Mouse (Mus musculus) limb, embryonic 14.5 days (tissue): ENCODE measurements around the gene Mettl2. TPM values are rescaled to one million over a fixed set of nuclear protein-coding genes. Genes with fewer than 3 reads are reported as not detected.

Experiments
- ATAC-seq: fragments of 200-750 bp; cut with Nextera tagmentation; 2 replicates; pipeline ENCODE4 v1.8.0; 2017; ENCODE audit warnings: low read depth, moderate number of reproducible peaks, moderate TSS enrichment; ENCODE audit not compliant: low FRiP score
- DNase-seq: peaks from one replicate; pipeline ENCODE4 v3.0.0-alpha.2; 2015; ENCODE audit warnings: low spot score
- H3K27ac ChIP-seq: fragments of 300-500 bp; sonication (generic); replicated peaks from 2 replicates; pipeline ENCODE4 v1.5.1; 2014; ENCODE audit warnings: low read depth, mild to moderate bottlenecking, low read length, moderate library complexity, mixed read lengths
- H3K27me3 ChIP-seq: fragments of 300-500 bp; sonication (generic); 2 replicates; pipeline ENCODE4 v1.6.1; 2014; ENCODE audit warnings: low read length, mixed read lengths; ENCODE audit not compliant: control insufficient read depth, insufficient read depth
- H3K36me3 ChIP-seq: fragments of 300-500 bp; sonication (generic); 2 replicates; pipeline ENCODE4 v1.6.1; 2014; ENCODE audit warnings: mild to moderate bottlenecking, low read length, moderate library complexity, mixed read lengths; ENCODE audit not compliant: control insufficient read depth, insufficient read depth
- H3K4me1 ChIP-seq: fragments of 300-500 bp; sonication (generic); 2 replicates; pipeline ENCODE4 v1.6.1; 2014; ENCODE audit warnings: antibody characterized with exemption, low read length, mixed read lengths; ENCODE audit not compliant: control insufficient read depth, insufficient read depth
- H3K4me2 ChIP-seq: fragments of 300-500 bp; sonication (generic); replicated peaks from 2 replicates; pipeline ENCODE4 v1.6.1; 2014; ENCODE audit warnings: low read depth, mild to moderate bottlenecking, low read length, moderate library complexity; ENCODE audit not compliant: severe bottlenecking
- H3K4me3 ChIP-seq: fragments of 300-500 bp; sonication (generic); replicated peaks from 2 replicates; pipeline ENCODE4 v1.5.1; 2014; ENCODE audit warnings: low read length
- H3K9ac ChIP-seq: fragments of 300-500 bp; sonication (generic); 2 replicates; pipeline ENCODE4 v1.6.1; 2014; ENCODE audit warnings: mild to moderate bottlenecking, low read depth, low read length, moderate library complexity; ENCODE audit not compliant: severe bottlenecking
- H3K9me3 ChIP-seq: fragments of 300-500 bp; sonication (generic); 2 replicates; pipeline ENCODE4 v1.6.1; 2016; ENCODE audit warnings: low read length; ENCODE audit not compliant: control insufficient read depth
- POLR2A ChIP-seq: fragments of 200-500 bp; IDR thresholded peaks from 2 replicates; pipeline ENCODE4 v1.8.0; 2012; ENCODE audit warnings: inconsistent platforms, mild to moderate bottlenecking, moderate library complexity, borderline replicate concordance; ENCODE audit not compliant: insufficient read depth, insufficient read length; ENCODE audit errors: extremely low read depth
- WGBS: fragments of 180-500 bp; shearing (Covaris S2); extraction: QIAGEN DNeasy Blood & Tissue Kit; methylation state at CpG from one replicate; pipeline ENCODE4 v1.1.7; 2014; 5-methylcytosine and 5-hydroxymethylcytosine counted together
- polyA plus RNA-seq, 2 experiments: library from polyadenylated mRNA; depleted of rRNA in 1 of 2; stranded (reverse) in 1 of 2; unstranded in 1 of 2; fragments of >200 nt; fragmentation: Nextera tagmentation in 1 of 2; extraction: Ambion mirVana in 1 of 2; gene quantifications; 2 replicates each; pipeline versions ENCODE4 v1.2.1 to v1.2.3; 2012 to 2014

Gene Mettl2
- polyA plus RNA-seq, 2 experiments = 31.9 to 41.4 TPM

DNA sequence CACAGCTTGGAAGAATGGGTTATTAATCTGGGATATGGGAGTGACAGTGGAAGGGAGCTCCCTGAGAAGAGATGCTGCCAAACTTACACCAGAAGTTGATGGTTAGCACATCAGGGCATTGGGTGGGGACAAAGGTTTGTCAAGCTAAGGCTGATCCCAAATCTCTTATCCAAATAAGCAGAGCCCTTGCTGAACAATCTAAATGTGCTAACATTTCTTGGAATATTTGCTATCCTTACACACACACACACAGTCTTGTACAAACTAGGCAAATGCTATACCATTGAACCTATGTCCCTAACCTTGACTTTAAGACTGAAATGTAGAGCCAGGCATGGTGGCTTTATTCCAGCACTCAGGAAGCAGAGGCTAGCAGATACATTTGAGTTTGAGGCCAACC, 17.3 kb downstream of the Mettl2 start:
- TF ChIP-seq POLR2A = no peak
- Histone ChIP-seq H3K27ac (no peak overlapping the region), H3K4me2 (no peak overlapping the region), H3K4me1 (no peaks in the 10 kb centered on the region), H3K9ac (no peak overlapping the region), H3K27me3 (no peaks in the 10 kb centered on the region), H3K4me3 (no peak overlapping the region), H3K36me3 (peaks cover 23% of the 10 kb centered on the region), H3K9me3 (no peaks in the 10 kb centered on the region)
- DNase-seq (no peak), ATAC-seq (no peak)

DNA sequence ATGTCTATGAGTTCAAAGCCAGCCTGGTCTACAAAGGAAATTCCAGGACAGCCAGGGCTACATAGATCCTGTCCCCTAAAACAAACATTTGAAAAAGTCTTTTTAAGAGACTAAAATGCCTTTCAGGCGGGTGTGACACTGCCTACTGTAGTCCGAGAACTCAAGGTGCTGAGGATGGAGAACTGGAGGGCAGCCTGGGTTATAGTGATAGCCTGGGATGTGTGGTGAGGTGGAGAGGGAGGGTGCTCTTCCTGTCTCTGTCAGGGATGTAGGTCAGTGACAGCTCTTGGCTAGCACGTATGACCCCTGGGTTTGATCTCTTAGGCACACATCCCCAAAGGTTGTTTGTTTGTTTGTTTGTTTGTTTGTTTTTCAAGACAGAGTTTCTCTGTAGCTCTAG, 17.9 kb downstream of the Mettl2 start:
- H3K4me1 ChIP-seq = no peaks in the 10 kb centered on the region
- no peak overlapping the region for H3K4me3 ChIP-seq
- peaks cover 20% of the 10 kb centered on the region for H3K36me3 ChIP-seq
- DNase-seq = no peak
- no peaks in the 10 kb centered on the region for H3K9me3 ChIP-seq
- no peak overlapping the region for H3K4me2 ChIP-seq
- H3K9ac ChIP-seq = no peak overlapping the region
- no peak overlapping the region for H3K27ac ChIP-seq
- no peaks in the 10 kb centered on the region for H3K27me3 ChIP-seq
- TF ChIP-seq POLR2A = no peak
- 90% methylated on average over 3 of the region's 3 CpGs for WGBS
- no peak for ATAC-seq

DNA sequence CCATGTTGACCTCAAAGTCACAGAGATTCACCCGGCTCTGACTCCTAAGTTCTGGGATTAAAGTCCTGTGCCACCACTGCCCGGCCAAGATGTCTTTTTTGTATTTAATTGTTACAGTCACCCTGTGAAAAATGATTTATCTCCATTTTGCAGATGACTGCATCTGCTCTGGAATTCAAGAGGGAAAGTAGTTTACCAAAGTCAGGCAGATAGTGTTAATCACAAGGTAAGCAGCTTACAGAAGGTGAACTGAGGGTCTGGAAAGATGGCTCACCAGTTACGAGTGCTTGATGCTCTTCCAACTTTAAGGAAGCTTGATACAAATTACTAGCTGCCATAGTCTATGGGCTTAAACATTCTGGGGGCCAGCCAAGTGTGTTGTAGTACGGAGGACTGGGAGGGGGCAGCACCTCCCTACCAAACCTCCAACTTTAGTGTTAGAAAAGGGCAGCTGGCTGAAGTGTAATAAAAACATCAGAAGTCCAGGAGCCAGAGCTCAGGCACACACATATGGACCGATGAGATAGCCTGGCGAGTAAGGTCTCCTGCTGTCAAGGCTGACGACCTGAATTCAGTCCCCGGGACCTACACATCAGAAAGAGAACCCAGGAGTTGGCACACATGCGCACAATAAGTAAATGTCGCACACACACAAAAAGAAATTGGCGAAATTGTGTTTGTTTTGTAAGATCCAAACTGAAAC, 18.4 kb downstream of the Mettl2 start:
- TF ChIP-seq POLR2A = no peak
- no peak for DNase-seq
- H3K4me3 ChIP-seq = no peak overlapping the region
- no peaks in the 10 kb centered on the region for H3K27me3 ChIP-seq
- no peak for ATAC-seq
- H3K9ac ChIP-seq = no peak overlapping the region
- no peak overlapping the region for H3K4me2 ChIP-seq
- peaks cover 14% of the 10 kb centered on the region for H3K36me3 ChIP-seq
- H3K9me3 ChIP-seq = no peaks in the 10 kb centered on the region
- H3K4me1 ChIP-seq = no peaks in the 10 kb centered on the region
- H3K27ac ChIP-seq = no peak overlapping the region
- 65% methylated on average over 11 of the region's 11 CpGs for WGBS

DNA sequence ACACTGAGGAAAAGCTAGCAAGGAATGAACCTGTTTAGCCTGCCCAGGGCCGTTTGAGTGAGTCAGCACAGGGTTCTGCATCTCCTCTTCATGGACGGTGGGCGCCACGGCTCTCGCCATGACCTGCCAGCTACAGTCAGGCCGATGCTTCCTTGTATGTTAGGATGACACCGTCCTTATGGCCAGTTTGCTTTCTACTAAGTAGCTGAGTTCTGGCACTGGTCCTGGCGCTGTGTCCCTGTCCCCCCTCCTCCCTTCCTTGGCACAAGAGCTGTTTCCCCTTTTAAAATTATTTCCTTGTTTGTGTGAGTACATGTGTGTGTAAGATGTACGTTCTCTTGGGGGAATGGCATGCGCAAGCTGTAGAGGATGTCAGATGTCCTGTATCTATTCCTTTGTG, 19.0 kb downstream of the Mettl2 start:
- Histone ChIP-seq H3K4me1 (no peaks in the 10 kb centered on the region), H3K9ac (no peak overlapping the region), H3K9me3 (no peaks in the 10 kb centered on the region), H3K4me3 (no peak overlapping the region), H3K4me2 (no peak overlapping the region), H3K27me3 (no peaks in the 10 kb centered on the region), H3K27ac (no peak overlapping the region), H3K36me3 (peaks cover 9% of the 10 kb centered on the region; the same call in 1 of the 2 replicates)
- no peak for ATAC-seq
- 90% methylated on average over 10 of the region's 10 CpGs for WGBS
- no peak for DNase-seq
- TF ChIP-seq POLR2A = no peak

DNA sequence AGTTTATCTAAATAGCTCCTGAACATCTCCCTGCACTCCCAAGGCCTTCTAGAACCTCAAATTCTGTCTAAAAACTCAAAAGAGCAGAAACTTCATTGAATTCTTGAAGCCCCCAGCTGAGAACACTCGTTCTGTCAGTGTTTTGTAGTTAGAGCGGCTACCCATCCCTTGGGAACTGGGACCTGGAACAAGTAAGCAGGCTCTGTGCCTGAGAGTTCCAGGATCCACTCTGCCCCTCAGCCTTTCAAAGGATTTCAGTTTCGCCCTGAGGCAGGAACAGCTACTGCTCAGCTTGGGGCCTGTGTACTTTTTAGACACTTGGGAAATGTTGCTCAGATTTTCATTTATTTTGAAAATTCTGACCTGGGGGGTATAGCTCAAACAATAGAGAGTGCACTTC, 20.4 kb downstream of the Mettl2 start, which contains the start of gene Gm10842:
Gene Gm10842, plus strand, starts transcription at position 301 of the 400 bp plus-strand sequence.
- no peaks in the 10 kb centered on the region for H3K36me3 ChIP-seq
- no peaks in the 10 kb centered on the region; the same call in 1 of the 2 replicates for H3K27me3 ChIP-seq
- DNase-seq = no peak
- no peak within 1 kb of the TSS for H3K27ac ChIP-seq
- no peak within 1 kb of the TSS for H3K4me3 ChIP-seq
- WGBS = 77% methylated on average over 3 of the region's 3 CpGs
- H3K9me3 ChIP-seq = no peaks in the 10 kb centered on the region
- H3K4me1 ChIP-seq = 0 out of 2 replicates have a peak, but pooled peaks cover 3% of the 10 kb centered on the region
- no peak within 1 kb of the TSS for H3K9ac ChIP-seq
- H3K4me2 ChIP-seq = no peak within 1 kb of the TSS
- no peak for TF ChIP-seq POLR2A
- no peak for ATAC-seq
